Mouse (Mus musculus): ENCODE data around the gene Ngf.

Ngf gene

DNA sequence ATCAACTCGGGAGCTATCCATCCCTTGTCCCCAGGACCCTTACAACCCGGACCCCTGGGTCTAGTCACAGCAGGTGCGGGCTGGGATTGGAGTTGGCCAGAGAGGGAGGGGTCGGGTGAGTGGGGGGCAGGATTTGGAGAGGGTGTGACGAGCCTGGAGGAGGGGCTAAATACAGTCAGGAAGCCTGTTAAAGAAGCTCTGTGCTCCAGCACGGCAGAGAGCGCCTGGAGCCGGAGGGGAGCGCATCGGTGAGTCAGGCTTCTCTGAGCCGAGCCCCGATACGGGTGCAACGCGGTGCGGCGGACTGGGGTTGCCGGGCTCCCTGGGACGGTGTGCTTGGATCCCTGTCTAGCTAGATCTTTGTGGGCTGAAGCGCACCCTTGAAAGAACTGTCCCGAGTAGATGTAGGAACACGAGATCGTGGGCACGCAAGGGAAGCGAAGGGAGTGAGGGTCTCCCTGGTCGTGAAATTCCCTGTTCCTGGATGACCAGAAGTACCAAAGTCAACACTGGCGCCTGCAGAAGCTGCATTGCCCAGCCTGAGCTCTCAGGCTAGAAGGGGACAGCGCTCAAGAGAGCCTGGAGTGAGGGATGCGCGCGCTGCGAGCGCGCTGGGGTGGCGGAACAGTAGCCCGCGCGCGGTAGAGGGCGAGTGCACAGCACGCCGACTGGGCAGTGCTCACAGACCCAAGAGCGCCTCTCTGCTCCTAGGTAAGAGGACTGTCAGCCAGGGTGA, at the start of gene Ngf:
Ngf (plus strand) TSS at position 207 of the 736 bp plus-strand sequence.
- DNase-seq (ENCODE audit: low spot score): no peak

DNA sequence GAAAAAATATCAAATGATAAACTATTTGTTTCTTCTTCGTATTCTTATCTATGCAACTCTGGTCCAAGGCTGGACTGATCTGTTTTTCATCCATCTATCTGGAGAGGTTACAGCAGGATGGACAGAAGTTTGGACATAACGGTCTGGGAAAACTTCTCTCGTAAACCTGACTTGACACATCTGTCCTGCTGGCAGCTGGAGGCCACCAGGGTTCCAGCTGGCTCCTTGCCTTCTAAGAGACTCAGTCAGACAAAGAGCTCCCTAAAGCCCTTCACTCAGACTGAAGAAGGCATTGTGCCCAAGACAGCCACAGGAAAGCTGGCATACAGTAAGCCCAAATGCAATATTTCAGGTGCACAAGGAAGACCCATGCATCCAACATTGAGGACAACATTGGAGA, 24.2 kb upstream of the Ngf start:
- peak; percentile 51 for DNase-seq (ENCODE audit: low spot score)

DNA sequence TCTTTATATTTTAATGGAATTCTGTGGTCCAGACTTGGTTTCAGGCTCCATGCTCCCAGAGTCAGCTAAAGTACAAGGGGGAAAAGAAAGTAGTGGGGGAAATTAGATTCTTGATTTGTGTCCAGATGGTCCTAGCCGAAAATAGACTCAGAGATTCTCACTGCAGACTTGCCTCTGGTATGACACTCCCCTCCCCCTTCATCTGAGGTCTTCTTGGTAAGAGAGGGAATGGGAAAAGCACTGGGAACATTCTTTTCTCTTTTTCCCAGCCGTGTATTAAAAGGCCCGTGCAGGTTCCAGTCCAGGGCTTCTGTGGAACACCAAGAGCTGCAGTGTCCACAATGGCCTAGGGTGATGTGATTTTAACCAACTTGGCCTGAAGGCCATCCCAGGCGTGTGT, 23.0 kb upstream of the Ngf start:
- DNase-seq (ENCODE audit: low spot score): no peak

DNA sequence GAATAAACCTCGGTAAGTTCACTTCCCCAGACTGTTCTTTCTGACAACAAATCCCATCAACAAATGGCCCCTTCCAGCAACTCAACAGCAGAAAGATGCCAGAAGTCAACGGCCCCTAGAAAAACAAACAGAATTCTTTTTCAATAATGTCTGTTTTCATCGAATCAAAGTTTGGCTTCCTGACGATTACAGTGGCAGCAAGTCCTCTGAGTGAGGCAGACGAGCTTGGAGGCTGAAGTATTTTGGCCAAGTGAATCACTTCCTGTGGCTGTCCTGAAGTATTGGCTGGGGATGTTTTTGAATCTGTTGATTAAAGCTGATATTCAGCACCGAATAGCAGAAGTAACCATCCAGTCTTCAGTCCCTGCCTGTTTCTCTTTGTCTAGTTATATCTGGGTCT, 15.2 kb upstream of the Ngf start:
- no peak for DNase-seq (ENCODE audit: low spot score)

DNA sequence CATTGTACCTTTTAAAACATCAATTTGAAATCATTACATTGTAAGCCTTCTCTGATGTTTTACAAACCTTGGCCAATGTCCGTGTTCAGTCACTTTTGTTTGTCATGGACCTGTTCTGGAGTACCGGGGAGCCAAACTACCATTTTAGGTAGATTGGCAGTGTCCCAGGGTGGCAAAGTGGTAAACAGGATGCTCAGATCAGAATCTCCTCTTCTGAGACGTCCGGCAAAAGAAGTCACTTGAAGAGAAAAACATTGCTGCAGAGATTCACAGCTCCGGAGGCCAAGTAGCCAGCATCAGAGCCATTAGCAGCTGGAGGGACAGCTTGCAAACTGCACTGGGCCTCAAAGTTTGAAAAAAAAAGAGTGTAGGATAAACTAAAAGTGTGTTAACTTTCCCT, 9.2 kb upstream of the Ngf start:
- DNase-seq (ENCODE audit: low spot score): no peak

DNA sequence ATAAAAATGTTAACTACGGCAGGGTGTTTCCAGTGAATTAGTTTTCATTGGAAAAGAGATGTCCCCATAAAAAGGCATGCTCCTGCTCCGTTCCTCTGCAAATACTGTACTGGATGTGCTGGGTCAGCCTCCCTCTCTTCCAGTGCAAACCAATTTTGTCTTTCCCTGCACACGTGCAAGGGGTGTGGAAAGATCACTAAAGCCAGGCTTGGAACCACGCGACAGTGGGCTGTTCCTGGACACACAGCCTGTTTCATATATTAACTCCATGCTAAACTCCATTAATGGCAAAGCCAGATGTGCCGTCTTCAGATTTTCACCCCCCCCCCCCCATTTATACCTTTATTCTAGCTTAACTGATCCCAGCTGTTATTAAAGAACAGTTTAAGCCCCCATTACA, 8.7 kb upstream of the Ngf start:
- DNase-seq (ENCODE audit: low spot score): peak; percentile 2

DNA sequence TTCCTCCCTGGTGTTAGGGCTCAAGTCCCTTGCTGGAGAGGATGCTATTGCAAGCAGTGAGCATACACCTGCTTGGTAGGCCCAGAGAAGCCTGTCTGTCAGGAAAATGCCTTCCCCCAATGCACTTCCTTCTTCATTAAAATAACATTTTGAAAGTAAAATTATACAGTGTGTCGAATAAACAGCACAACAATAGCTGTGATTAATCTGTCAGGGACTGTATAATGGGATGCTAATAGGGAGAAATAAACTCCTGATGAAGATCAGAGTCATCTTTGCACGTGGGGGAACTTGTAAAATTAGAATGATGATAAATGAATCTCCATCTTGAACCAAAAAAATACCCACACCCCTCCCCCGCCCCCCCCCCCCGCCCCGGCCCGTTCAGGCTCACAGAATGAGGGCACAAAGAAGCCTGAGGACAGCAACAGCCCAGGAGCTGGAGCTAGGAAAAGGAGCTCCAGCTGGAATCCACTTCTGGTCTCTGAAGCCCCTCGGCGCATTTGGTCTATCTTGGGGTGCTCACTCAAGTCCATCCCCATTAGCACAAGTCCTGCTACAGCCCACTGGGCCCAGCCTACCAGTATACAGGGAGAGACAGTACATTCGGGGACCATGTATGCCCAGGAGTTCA, 6.9 kb upstream of the Ngf start:
- no peak for DNase-seq (ENCODE audit: low spot score)

DNA sequence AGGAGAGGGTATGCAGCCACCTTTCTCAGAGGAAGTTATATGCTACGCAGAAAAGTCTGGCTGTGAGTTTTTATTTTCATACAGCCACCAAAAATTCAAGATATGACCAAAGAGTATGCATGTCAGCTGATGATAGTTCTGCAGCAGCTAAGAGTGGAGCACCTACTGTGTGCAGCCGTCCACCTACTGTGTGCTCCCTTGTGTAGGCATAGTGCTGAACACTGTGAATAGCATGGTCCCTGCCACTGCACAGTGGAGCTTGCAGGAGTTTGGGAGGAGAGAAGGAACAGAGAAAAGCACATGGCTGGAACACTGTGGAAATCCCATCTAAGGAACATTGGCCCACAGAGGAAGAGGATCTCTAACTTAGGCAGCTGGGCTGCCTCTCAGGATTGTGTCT, 6.4 kb upstream of the Ngf start:
- DNase-seq (ENCODE audit: low spot score): no peak

DNA sequence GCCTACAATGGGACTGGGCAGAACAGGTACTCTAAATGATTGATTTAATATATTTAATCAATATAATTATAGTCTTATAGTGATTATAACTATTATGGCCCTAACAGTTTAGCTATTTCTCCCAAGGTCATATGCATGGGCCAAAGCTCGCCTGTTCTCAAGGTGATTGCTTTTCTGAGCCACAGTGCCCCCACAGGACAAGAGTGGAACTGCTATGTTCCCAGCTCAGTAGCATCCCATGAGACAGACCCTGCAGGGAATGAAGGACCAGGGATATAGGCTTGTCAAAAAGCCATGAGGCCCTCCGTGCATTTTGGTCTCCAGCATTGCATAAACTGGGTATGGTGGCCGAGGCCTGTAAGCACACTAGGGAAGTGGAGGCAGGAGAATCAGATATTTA, 3.1 kb upstream of the Ngf start:
- DNase-seq (ENCODE audit: low spot score): peak; percentile 58

DNA sequence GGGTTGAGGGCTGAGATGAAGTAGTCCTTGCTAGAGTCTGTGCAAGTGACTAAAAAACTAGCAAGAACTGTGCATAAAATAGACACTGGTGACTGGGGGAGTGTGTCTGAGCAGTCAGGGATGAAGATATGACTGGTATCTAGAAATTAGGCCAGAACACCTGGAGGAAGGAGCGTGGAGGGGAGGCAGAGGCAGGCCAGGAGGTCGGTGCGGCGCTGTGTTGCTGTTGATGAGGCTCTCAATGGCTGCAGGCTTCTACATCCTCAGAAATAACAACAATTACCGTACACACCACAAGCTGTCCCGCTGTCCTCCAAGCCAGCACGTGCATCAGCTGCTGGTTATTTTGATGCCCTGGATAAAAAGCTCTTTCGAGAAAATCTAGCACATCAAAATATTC, 2.6 kb upstream of the Ngf start:
- DNase-seq (ENCODE audit: low spot score): no peak

DNA sequence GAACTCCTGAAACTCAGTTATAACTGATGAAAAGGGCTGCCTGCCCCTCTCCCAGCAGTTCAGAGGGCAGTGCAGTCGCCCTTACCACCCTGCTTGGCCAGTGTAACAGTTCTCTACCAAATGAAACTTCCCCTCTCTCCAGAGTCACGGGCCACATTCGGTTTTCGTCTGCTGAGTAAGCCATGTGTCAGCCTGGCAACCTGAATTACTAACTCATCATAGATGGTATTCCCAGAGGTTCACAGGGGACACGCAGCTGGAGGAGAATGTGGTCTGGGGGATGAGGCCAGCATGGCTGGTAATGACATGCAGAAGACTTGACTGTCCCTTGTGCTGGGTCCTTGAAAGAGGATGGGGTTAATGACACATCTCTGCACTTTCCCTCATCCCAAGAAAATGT, 1.5 kb downstream of the Ngf start:
- DNase-seq (ENCODE audit: low spot score): no peak

DNA sequence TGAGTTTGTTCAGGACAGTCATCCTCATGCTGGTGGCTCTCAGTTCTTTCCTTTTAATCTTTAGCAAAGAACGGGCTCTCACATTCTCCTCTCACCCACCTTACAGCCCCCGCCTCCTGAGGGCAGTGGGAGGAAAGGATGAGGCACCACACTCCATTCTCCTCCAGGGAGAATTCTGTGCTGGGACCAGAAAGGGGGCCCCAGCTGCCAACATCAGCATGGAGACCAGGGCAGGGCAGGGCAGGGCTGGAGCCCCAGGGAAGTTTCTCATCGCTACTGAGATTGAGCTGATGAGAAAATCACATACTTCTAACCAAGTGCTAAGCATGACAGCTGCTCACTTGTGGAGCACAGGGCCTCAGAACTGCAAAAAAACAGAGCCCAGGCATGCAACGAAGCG, 2.1 kb downstream of the Ngf start:
- no peak for DNase-seq (ENCODE audit: low spot score)

DNA sequence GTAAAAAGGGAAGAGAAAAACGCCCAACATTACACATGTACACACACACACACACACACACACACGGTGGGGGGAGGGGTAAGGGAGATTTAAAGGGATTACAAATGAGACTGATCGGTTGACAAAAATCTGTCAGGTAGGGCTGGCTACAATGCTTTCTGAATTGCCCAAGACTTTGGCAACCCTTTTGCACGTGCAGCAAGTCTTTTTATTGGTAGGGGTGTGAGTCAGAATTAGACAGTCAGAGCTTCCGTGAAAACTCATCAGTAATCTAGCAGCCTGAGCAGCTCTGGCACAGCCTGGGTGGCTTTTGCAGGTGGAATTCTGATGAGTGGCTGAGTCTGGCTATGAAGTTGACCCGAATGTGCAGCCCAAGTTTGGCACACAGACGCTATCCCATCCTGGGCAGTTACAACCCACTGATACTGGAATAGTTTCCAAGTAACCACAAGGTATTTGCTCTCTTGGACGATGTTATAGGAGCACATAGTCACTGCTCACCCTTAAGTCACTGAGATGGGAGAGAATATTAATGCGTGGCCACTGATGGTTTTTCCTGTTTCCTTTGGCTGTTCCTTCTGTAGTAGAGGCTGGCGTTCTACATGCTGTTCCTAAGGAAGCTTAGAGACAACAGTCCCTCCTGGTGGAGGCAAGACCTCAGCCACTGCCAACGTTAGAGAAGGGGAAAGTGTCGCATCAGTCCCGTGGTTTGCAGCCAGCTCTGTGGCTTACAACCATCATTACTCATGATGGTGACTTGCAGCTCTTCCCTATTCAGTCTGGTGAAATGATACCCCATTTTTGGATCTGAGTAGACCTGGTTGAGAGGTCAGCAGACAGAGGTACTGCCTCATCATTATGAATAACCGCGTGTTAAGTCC, 4.8 kb downstream of the Ngf start:
- DNase-seq (ENCODE audit: low spot score): no peak

DNA sequence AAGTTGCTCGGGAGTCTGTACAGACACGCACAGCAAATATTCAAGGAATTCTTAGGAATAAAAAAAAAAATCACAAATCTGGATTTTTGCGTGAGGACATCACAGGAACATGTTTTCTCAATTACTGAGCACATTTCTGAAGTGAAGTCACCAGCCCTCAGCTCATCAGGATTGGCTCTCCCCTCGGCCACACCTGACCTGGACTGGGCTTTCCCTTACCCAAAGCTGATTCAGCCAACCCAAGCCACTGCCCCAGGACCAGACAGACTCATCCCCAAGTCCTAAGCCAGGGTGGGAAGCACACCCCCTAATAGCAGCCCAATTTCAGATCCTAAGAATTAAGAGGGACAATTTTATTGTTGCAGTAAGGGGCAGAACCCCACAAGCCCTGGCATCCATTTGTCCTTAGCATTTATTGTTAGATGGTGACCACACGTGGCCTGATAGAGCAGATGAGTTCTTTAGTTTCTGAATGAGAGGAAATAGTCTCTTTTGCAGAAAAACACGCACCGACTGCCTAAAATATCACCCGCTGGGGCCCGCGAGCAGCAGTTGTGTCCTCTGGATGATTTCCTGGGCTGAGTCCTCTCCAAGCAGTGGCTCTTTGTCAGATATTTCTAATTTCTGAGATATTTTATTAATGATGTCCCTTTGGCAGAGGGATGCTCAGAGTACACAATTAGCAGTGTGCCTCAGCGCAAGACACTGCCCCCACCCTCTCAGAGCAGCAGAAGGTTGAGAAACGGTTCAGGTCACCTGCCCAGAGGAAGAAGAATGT, 8.4 kb downstream of the Ngf start:
- no peak for DNase-seq (ENCODE audit: low spot score)

DNA sequence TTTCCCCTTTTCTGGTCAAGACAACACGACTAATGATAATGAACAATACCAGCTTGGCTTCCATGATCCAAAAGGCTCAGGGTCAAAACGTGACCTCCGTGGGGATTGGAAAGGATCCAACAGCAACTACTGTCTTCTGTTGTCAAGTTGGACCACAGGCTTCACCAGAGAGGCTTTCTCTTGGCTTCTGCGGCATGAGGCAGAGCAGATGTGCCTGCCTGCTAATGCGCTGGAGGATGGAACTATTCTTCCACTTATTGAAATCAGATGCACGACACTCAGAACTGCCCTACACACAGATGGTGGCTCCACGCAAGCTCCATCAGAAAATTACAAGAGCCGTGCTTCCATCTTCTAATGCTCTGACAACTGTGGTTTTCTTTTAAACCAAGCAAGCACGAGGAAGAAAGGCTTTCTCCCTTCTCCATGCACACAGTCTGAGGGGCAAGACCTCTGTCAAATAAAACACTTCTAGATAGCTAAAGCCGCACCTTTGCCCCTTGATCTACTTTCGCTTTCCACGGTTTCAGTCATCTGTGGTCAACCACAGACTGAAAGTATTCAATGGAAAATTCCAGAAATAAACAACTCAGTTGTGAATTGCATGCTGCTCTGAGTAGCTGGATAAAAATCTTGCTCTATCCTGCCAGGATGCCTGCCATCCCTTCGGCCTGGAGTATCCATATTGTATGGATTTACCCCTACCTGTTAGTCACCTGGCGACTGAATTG, 20.8 kb downstream of the Ngf start:
- DNase-seq (ENCODE audit: low spot score): no peak

DNA sequence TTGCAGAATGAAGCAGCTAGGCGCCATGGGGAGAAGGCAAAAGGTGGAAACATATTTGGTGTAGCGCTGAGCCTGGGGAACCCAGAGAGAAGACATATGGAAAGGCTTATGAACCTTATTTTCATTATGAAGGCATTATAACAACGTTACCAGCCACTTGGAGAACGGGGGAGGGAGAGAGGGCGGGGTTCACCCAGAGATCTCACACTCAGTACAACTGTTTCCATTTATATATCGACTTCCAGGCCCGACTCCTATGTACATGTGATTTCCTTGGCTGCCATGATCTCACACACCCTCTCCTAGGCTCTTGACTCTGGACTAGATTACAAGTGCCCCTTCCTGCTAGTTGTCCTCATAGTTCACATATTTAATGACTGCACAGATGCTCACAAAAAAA, 28.4 kb downstream of the Ngf start:
- DNase-seq (ENCODE audit: low spot score): no peak

DNA sequence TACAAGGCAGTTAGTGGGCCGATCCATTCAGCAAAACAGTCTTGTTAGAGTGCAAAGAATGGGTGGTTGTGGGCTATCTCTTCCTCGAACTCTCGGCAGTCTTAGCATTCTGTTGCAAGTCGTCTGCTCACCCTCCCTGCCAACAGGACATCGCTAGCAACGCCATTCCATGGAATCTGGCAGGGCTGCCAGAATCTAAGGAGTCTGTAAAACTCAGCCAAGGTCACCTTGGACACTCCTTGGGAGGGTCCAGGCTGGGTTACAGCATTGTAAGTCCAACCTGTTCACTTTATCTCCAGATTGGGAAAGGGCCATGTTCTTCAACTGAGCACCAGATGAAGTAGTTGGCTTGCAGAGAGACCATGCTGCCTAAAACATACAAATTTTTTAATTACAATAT, 29.2 kb downstream of the Ngf start:
- no peak for DNase-seq (ENCODE audit: low spot score)

DNA sequence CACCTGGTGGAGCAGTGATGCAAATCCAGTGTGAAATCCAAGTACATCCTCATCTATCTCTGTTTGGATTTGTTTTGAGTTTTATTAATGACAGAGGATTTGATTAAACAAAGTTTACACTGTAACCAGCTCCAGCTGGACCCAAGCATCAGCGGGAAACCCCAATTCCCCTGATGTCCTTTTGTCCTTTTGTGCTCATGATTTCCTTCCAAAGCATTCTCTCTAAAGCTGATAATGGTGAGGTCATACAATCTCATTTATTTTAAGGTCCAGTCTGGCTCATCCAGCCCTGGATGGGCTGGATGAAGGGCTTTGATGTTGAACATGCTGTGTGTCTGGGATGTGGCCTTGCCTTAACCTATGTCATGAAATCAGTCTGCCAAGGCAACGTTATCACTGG, 30.3 kb downstream of the Ngf start:
- DNase-seq (ENCODE audit: low spot score): no peak

DNA sequence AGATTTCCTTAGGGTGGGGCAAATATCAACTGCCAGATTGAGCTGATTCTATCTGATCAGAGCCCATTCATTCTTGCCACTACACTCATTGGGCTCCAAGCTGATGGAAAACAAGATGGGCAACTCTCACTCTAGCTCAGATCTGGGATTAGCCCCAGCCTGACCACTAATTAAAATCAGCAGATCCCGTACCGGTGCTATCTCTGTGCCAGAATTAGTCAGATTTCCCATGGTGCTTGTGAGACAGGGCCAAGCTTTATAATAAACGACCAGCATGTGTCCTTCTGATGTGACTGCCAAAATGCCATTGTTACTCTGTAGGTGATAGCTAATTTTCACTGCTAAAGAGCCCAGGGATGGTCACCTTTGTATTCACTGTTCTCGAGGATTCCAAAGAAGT, 31.5 kb downstream of the Ngf start:
- no peak for DNase-seq (ENCODE audit: low spot score)

DNA sequence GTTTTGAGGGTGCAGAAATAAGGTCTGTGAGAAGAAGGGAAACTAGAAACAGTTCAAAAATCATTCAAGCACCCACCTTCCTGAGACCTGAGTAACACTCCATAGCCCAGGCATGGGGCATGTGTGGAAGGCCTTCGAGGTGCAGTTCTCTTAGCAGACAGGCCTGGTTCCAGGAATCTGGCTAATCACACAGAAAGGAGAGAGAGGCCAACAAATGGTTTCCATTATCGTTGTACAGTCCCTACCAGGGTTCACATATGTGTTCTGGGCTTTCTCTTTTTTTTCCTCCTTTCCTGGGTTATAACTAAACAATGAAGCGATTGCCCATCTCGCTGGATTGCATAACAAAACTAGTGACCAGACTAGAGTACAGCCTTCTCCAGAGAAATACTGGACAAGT, 35.4 kb downstream of the Ngf start:
- DNase-seq (ENCODE audit: low spot score): no peak

DNA sequence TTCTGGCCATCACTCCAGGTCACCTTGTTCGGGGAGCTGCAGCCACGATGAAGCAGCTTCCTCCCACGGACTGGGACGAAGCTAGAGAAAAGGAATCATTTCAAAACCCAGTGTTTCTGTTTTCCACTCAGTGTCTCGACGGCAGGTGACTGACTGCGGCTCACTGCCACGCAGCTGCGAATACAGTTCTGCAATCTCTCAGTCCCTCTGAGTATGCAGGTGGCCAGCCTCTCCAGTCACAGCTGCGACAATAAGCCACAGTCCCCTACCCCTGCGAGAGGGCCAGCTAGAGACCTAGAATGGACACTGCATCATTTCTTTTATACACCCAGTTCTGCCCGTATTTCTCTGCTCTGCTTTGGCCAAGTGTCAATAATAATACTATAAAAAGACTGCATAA, 36.3 kb downstream of the Ngf start:
- DNase-seq (ENCODE audit: low spot score): no peak

Data from urinary bladder, postnatal 25 days (tissue).